Mouse (Mus musculus) MEL (cell line): ENCODE measurements at regions not wholly inside any gene's neighbourhood (a gene's known extent, or its start where the extent isn't known, plus 50 kb on each side); places are given as distances from the start of the nearest gene placed in this dataset.

Experiments
- DNase-seq: peaks from one replicate; pipeline ENCODE4 v3.0.0; 2011; ENCODE audit warnings: low read depth, low spot score
- H3K27ac ChIP-seq: 2 replicates; pipeline ENCODE4 v1.5.1; 2012; ENCODE audit warnings: low read depth, mild to moderate bottlenecking, control low read depth, low read length, moderate library complexity; ENCODE audit not compliant: control insufficient read depth
- H3K27me3 ChIP-seq, 2 experiments: fragments of 150-350 bp in 1 of 2; sonication (generic) in 1 of 2; 2 replicates each; pipeline ENCODE4 v1.6.1; 2012; ENCODE audit warnings: low read length in 2 of 2, mild to moderate bottlenecking in 2 of 2, improper control_type of control experiment in 1 of 2, moderate library complexity in 1 of 2; ENCODE audit not compliant: insufficient read depth in 2 of 2, control insufficient read depth in 1 of 2
- H3K36me3 ChIP-seq, 2 experiments: 2 replicates each; pipeline ENCODE4 v1.6.1; 2012 to 2014; ENCODE audit warnings: low read length in 2 of 2, improper control_type of control experiment in 1 of 2, inconsistent platforms in 1 of 2, mild to moderate bottlenecking in 1 of 2; ENCODE audit not compliant: insufficient read depth in 2 of 2, control insufficient read depth in 1 of 2
- H3K4me1 ChIP-seq, 2 experiments: fragments of 150-350 bp in 1 of 2; sonication (generic) in 1 of 2; 2 replicates each; pipeline ENCODE4 v1.6.1; 2012; ENCODE audit warnings: low read length in 2 of 2, improper control_type of control experiment in 1 of 2, mild to moderate bottlenecking in 1 of 2; ENCODE audit not compliant: insufficient read depth in 2 of 2, control insufficient read depth in 1 of 2
- H3K4me3 ChIP-seq, 2 experiments: fragments of 150-350 bp in 1 of 2; sonication (generic) in 1 of 2; 2 replicates each; pipeline ENCODE4 v1.5.1; 2012; ENCODE audit warnings: low read depth in 2 of 2, low read length in 2 of 2, mild to moderate bottlenecking in 2 of 2, moderate library complexity in 2 of 2, control low read depth in 1 of 2, improper control_type of control experiment in 1 of 2; ENCODE audit not compliant: control insufficient read depth in 1 of 2, insufficient read depth in 1 of 2
- H3K79me2 ChIP-seq: 2 replicates; pipeline ENCODE4 v1.6.1; 2012; ENCODE audit warnings: mild to moderate bottlenecking, low read length, moderate library complexity; ENCODE audit not compliant: control insufficient read depth, poor library complexity, insufficient read depth
- H3K9ac ChIP-seq: 2 replicates; pipeline ENCODE4 v1.6.1; 2012; ENCODE audit warnings: low read depth, mild to moderate bottlenecking, control low read depth, low read length, moderate library complexity; ENCODE audit not compliant: control insufficient read depth, poor library complexity, severe bottlenecking
- H3K9me3 ChIP-seq: fragments of 150-350 bp; sonication (generic); replicated peaks from 2 replicates; pipeline ENCODE4 v1.6.1; 2012; ENCODE audit warnings: mild to moderate bottlenecking, low read length, improper control_type of control experiment, moderate library complexity; ENCODE audit not compliant: insufficient read depth
- CHD1 ChIP-seq: IDR thresholded peaks from 2 replicates; pipeline ENCODE4 v1.6.1; 2012; ENCODE audit warnings: low read depth, mild to moderate bottlenecking, inconsistent platforms, low read length, improper control_type of control experiment
- CHD2 ChIP-seq: IDR thresholded peaks from 2 replicates; pipeline ENCODE4 v1.6.1; 2011; ENCODE audit warnings: low read length, improper control_type of control experiment
- CTCF ChIP-seq, 3 experiments: IDR thresholded peaks in 2 of 3; conservative IDR thresholded peaks in 1 of 3; 2 replicates each; pipeline ENCODE4 v1.5.1; 2011 to 2012; ENCODE audit warnings: low read length in 3 of 3, low read depth in 2 of 3, mild to moderate bottlenecking in 2 of 3, improper control_type of control experiment in 1 of 3, inconsistent platforms in 1 of 3, mixed read lengths in 1 of 3, moderate library complexity in 1 of 3; ENCODE audit not compliant: control insufficient read depth in 1 of 3, insufficient read depth in 1 of 3, poor library complexity in 1 of 3, severe bottlenecking in 1 of 3
- E2F4 ChIP-seq: IDR thresholded peaks from 2 replicates; pipeline ENCODE4 v1.6.1; 2011; ENCODE audit warnings: low read depth, low read length, improper control_type of control experiment, borderline replicate concordance
- ELF1 ChIP-seq: IDR thresholded peaks from 2 replicates; pipeline ENCODE4 v1.6.1; 2014; ENCODE audit warnings: low read depth, mild to moderate bottlenecking, inconsistent platforms, low read length, improper control_type of control experiment, moderate library complexity
- GABPA ChIP-seq: IDR thresholded peaks from 2 replicates; pipeline ENCODE4 v1.6.1; 2012; ENCODE audit warnings: low read depth, mild to moderate bottlenecking, inconsistent platforms, low read length, improper control_type of control experiment, moderate library complexity
- KAT2A ChIP-seq: conservative IDR thresholded peaks from 2 replicates; pipeline ENCODE4 v1.6.1; 2012; ENCODE audit warnings: low read depth, low read length, improper control_type of control experiment, inconsistent platforms
- MAFK ChIP-seq: IDR thresholded peaks from 2 replicates; pipeline ENCODE4 v1.6.1; 2011; ENCODE audit warnings: low read depth, mild to moderate bottlenecking, low read length, improper control_type of control experiment, borderline replicate concordance
- MEF2A ChIP-seq: IDR thresholded peaks from 2 replicates; pipeline ENCODE4 v1.6.1; 2014; ENCODE audit warnings: low read depth, mild to moderate bottlenecking, inconsistent platforms, low read length, improper control_type of control experiment; ENCODE audit not compliant: poor library complexity, insufficient replicate concordance, severe bottlenecking; ENCODE audit errors: extremely low read depth
- MXI1 ChIP-seq: IDR thresholded peaks from 2 replicates; pipeline ENCODE4 v1.6.1; 2011; ENCODE audit warnings: mild to moderate bottlenecking, low read depth, low read length, improper control_type of control experiment
- NRF1 ChIP-seq: IDR thresholded peaks from 2 replicates; pipeline ENCODE4 v1.6.1; 2014; ENCODE audit warnings: low read depth, mild to moderate bottlenecking, inconsistent platforms, low read length, improper control_type of control experiment, moderate library complexity; ENCODE audit not compliant: poor library complexity, insufficient read depth, severe bottlenecking
- POLR2AphosphoS2 ChIP-seq: IDR thresholded peaks from 2 replicates; pipeline ENCODE4 v1.6.1; 2011; ENCODE audit warnings: low read length, improper control_type of control experiment
- POLR2AphosphoS5 ChIP-seq: IDR thresholded peaks from 2 replicates; pipeline ENCODE4 v1.6.1; 2012; ENCODE audit warnings: low read depth, borderline replicate concordance, mild to moderate bottlenecking, inconsistent platforms, low read length, moderate library complexity, mixed read lengths
- RAD21 ChIP-seq: IDR thresholded peaks from 2 replicates; pipeline ENCODE4 v1.6.1; 2011; ENCODE audit warnings: mild to moderate bottlenecking, low read depth, low read length, improper control_type of control experiment
- SIN3A ChIP-seq: IDR thresholded peaks from 2 replicates; pipeline ENCODE4 v1.6.1; 2012; ENCODE audit warnings: low read length, improper control_type of control experiment, inconsistent platforms
- SMC3 ChIP-seq: IDR thresholded peaks from 2 replicates; pipeline ENCODE4 v1.6.1; 2011; ENCODE audit warnings: low read depth, low read length, improper control_type of control experiment
- TAL1 ChIP-seq: IDR thresholded peaks from 2 replicates; pipeline ENCODE4 v1.6.1; 2012; ENCODE audit warnings: mild to moderate bottlenecking, inconsistent platforms, low read length, moderate library complexity, mixed read lengths
- TBP ChIP-seq: IDR thresholded peaks from 2 replicates; pipeline ENCODE4 v1.8.0; 2011; ENCODE audit warnings: low read depth, low read length, improper control_type of control experiment
- UBTF ChIP-seq: IDR thresholded peaks from 2 replicates; pipeline ENCODE4 v1.6.1; 2012; ENCODE audit warnings: low read depth, mild to moderate bottlenecking, inconsistent platforms, low read length, improper control_type of control experiment, moderate library complexity, borderline replicate concordance; ENCODE audit not compliant: insufficient read depth
- ZMIZ1 ChIP-seq: IDR thresholded peaks from 2 replicates; pipeline ENCODE4 v1.6.1; 2012; ENCODE audit warnings: low read depth, mild to moderate bottlenecking, inconsistent platforms, low read length, improper control_type of control experiment, moderate library complexity

GRCm38 (mm10) chr2:95674347-95674746 is 643.6 kb upstream of the Lrrc4c start:
- H3K27me3 ChIP-seq, result no peaks in the 10 kb centered on the region
- H3K9me3 ChIP-seq, result no peaks in the 10 kb centered on the region
- no peaks in the 10 kb centered on the region for H3K79me2 ChIP-seq
- no peak overlapping the region for H3K27ac ChIP-seq
- TF ChIP-seq CTCF (IDR thresholded peaks at IDR 0.05 in 2 of 3, conservative IDR thresholded peaks at IDR 0.05 in 1 of 3; ENCODE audit: control insufficient read depth in 1 of 3, insufficient read depth in 1 of 3, low read depth in 2 of 3, low read length in 3 of 3, poor library complexity in 1 of 3, severe bottlenecking in 1 of 3) (peak in 2 of 3 experiments; percentile 22 to 52; a peak in 4 of 6 replicates), ZMIZ1 (no peak)
- TF ChIP-seq, all 39 proteins: peak for 1
- H3K36me3 ChIP-seq, result no peaks in the 10 kb centered on the region
- no peak overlapping the region for H3K9ac ChIP-seq
- no peaks in the 10 kb centered on the region for H3K4me1 ChIP-seq
- no peak overlapping the region for H3K4me3 ChIP-seq
- DNase-seq, result peak; percentile 32

GRCm38 (mm10) chr2:95715355-95715754 is 602.6 kb upstream of the Lrrc4c start:
- Histone ChIP-seq H3K27me3 (no peaks in the 10 kb centered on the region), H3K27ac (no peak overlapping the region), H3K4me1 (no peaks in the 10 kb centered on the region), H3K36me3 (no peaks in the 10 kb centered on the region), H3K79me2 (no peaks in the 10 kb centered on the region), H3K4me3 (no peak overlapping the region), H3K9me3 (no peaks in the 10 kb centered on the region), H3K9ac (no peak overlapping the region)
- TF ChIP-seq SIN3A (no peak), GABPA (no peak), MXI1 (no peak), CHD1 (no peak), CTCF (IDR thresholded peaks at IDR 0.05 in 2 of 3, conservative IDR thresholded peaks at IDR 0.05 in 1 of 3; ENCODE audit: control insufficient read depth in 1 of 3, insufficient read depth in 1 of 3, low read depth in 2 of 3, low read length in 3 of 3, poor library complexity in 1 of 3, severe bottlenecking in 1 of 3) (no peak), NRF1 (no peak), POLR2AphosphoS2 (no peak), UBTF (no peak), ELF1 (no peak), CHD2 (no peak), MAFK (no peak), MEF2A (no peak), POLR2AphosphoS5 (no peak), TAL1 (no peak), TBP (no peak), KAT2A (no peak), RAD21 (no peak), SMC3 (no peak), E2F4 (no peak)
- DNase-seq, result no peak
